Mouse (Mus musculus): ENCODE results near the gene Ttc30a1. TPM values are rescaled to one million over a fixed set of nuclear protein-coding genes. Genes with fewer than 3 reads are reported as not detected.
"Not testable (repeated sequence)": the region's sequence is repeated elsewhere in the genome, so short reads cannot be mapped to it uniquely, and the experiment has no call there.

Ttc30a1 gene
- polyA plus RNA-seq, 1 experiment from 2014 or later, result 7.3 TPM

DNA sequence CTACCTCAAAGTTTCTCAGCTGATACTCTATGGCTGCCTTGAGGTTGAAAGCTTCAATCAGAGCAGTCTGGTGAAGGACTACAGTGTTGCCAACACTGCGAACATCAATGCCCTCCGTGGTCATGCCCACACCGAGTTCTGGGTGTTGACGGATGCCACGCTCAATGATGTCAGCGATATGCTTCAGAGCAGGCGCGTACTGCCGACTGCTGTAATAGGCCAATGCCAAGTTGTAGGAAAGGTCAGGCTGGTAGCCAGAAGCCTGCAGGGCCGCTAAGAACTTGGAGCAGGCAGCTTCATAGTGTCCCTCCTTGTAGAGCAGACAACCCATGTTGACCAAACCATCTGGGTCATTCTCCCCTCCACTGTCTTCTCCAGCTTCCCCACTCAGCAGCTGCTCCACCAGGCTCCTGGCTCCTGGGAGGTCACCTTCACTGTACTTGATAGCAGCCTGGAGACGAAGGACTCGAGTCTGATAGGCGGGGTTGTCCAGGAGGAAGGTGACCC lies 781 bp downstream of the Ttc30a1 start:
- H3K4me2 ChIP-seq, result peak overlapping the region; percentile 65
- not testable (repeated sequence) for H3K9me3 ChIP-seq; H3K4me1 ChIP-seq (replicated peaks); H3K9ac ChIP-seq; ATAC-seq (ENCODE audit: low FRiP score); H3K27ac ChIP-seq; H3K27me3 ChIP-seq; H3K36me3 ChIP-seq
- peak overlapping the region; percentile 46 for H3K4me3 ChIP-seq
- 97% methylated on average over 13 of the region's 13 CpGs for WGBS

DNA sequence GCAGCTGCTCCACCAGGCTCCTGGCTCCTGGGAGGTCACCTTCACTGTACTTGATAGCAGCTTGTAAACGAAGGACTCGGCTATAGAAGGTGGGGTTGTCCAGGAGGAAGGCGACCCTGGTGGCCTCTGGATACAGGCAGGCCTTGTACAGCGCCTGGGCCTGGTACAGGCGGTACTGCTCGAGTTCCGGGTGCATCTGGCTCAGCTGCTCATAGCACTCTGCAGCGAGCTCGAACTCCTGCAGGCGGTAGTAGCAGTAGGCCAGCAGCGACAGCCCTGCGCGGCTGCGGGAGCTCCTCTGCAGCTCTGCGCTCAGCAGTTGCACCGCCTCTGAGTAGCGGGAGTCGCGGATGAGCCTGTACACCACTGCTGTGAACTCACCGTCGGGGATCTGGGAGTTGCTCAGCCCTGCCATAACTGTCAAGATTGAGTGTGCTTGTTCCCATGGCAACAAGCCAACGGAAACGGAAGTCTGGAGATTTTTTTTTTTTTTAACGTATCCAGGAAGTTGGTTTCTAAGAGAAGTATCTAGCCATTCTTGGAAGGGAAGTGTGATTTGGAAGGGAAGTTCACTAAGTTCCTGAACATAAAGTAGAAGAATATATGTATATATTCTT lies 3.9 kb downstream of the Ttc30a1 start, which contains the start of gene Ttc30a2:
TSS of gene Ttc30a2 (minus strand) at position 419 of the 617 bp plus-strand sequence.
- not testable (repeated sequence) for H3K4me1 ChIP-seq (replicated peaks); H3K4me3 ChIP-seq; H3K36me3 ChIP-seq; H3K27ac ChIP-seq; H3K9me3 ChIP-seq; H3K27me3 ChIP-seq; ATAC-seq (ENCODE audit: low FRiP score); H3K9ac ChIP-seq
- peak within 1 kb of the TSS; percentile 32; the same call in 1 of the 2 replicates for H3K4me2 ChIP-seq
- WGBS, result 22% methylated on average over 20 of the region's 24 CpGs

DNA sequence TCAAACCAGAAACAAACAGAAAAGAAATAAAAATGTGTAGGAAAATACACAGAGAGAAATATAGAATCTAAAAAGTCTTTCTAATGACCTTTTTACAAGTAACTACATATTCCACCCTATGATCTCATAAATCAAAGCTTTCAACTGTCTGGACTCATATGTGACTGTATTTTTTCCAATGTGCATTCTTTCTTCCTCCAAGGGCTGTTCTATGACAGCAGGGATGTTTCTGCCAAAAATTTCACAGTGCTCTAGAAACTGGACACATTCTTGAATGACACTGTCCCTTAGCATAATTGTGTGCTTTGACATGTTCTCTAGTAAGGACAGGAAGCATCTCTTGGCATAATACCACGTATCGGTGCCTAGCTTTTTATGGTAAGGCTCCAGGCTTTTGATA lies 5.7 kb downstream of the Ttc30a1 start:
- H3K9me3 ChIP-seq; ATAC-seq (ENCODE audit: low FRiP score); H3K9ac ChIP-seq; H3K27ac ChIP-seq; H3K4me1 ChIP-seq (replicated peaks); H3K27me3 ChIP-seq; H3K4me2 ChIP-seq; H3K36me3 ChIP-seq; H3K4me3 ChIP-seq: not testable (repeated sequence)
- WGBS, result 90% methylated on average over 2 of the region's 2 CpGs

DNA sequence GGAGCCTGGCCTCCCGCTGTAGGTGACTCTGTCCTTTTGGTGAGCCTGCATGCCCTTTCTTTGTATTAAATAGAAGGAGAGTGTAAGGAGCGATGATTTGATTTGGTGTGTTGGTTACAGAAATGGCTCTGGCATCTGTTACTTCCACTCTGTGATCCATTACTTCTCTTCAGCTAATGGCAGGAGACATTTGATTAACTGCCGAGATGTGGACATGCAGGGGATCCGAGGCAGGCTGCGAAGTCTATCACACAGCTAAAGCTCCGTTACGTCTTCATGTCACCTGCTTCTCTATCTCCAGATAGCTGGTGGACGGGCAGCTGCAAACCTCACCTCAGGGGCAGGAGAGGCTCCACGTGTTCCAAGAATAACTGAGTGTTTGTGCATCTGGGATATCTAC lies 7.6 kb downstream of the Ttc30a1 start:
- H3K4me2 ChIP-seq, result no peak overlapping the region
- H3K36me3 ChIP-seq, result no peaks in the 10 kb centered on the region
- H3K27me3 ChIP-seq, result no peaks in the 10 kb centered on the region
- H3K9me3 ChIP-seq, result no peaks in the 10 kb centered on the region
- H3K4me3 ChIP-seq, result no peak overlapping the region
- no peaks in the 10 kb centered on the region for H3K4me1 ChIP-seq (replicated peaks)
- H3K27ac ChIP-seq, result no peak overlapping the region
- H3K9ac ChIP-seq, result no peak overlapping the region
- ATAC-seq (ENCODE audit: low FRiP score), result no peak
- 65% methylated on average over 9 of the region's 9 CpGs for WGBS

DNA sequence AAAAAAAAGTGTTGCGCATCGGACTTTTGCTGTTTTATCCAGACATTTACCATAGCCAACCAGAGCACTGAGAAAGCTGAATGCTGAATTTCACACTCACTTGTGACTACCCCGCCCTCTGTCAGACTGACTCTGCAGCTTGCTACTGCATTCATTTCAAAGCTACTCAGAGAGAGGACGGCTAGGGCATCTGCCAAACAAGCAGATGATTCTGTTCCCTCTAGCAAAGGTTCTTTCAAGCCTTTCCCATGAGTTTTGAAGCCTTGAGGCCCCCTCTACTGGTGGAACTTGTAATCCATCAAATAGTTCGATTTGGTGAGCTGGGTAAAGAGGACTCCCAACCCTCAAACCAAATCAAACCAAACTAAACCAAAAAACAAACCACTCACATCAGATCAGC lies 16.8 kb downstream of the Ttc30a1 start:
- peak; percentile 64 for ATAC-seq (ENCODE audit: low FRiP score)

DNA sequence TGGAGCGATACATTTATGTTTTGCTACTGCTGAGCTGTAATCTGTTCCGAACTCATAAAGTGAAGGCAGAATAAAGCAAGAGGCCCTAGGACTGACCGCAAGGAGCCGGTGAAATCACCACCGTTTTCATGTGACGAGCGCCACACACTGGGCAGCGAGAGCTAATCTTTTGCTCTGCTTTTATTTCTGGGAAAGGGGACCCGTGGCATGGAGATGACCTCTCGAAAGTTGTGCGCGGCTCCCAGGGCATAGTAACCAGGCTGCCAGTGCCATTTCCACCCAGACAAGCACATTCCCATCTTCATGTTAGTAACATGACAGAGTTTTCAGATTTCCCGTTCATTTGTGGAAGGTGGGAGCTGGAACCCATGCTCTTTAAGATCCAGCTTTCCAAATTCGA lies 17.3 kb downstream of the Ttc30a1 start:
- H3K27me3 ChIP-seq, result no peaks in the 10 kb centered on the region
- WGBS, result 16% methylated on average over 14 of the region's 14 CpGs
- no peak overlapping the region for H3K4me3 ChIP-seq
- ATAC-seq (ENCODE audit: low FRiP score), result peak; percentile 57
- no peaks in the 10 kb centered on the region for H3K36me3 ChIP-seq
- H3K9ac ChIP-seq, result 0 out of 2 replicates have a peak overlapping the region, but pooled peaks have one; percentile 46
- peaks cover 22% of the 10 kb centered on the region for H3K4me1 ChIP-seq (replicated peaks)
- no peaks in the 10 kb centered on the region for H3K9me3 ChIP-seq
- peak overlapping the region; percentile 43 for H3K4me2 ChIP-seq
- H3K27ac ChIP-seq, result peak overlapping the region; percentile 23; the same call in 1 of the 2 replicates

More for the DNA sequence above, 16.8 kb downstream of the Ttc30a1 start:
- no peaks in the 10 kb centered on the region for H3K36me3 ChIP-seq
- H3K9me3 ChIP-seq, result no peaks in the 10 kb centered on the region
- H3K4me1 ChIP-seq (replicated peaks), result peaks cover 18% of the 10 kb centered on the region
- no peaks in the 10 kb centered on the region for H3K27me3 ChIP-seq
- H3K4me3 ChIP-seq, result no peak overlapping the region
- 26% methylated on average over 5 of the region's 5 CpGs for WGBS
- H3K4me2 ChIP-seq, result peak overlapping the region; percentile 43
- H3K27ac ChIP-seq, result peak overlapping the region; percentile 23; the same call in 1 of the 2 replicates
- H3K9ac ChIP-seq, result peak overlapping the region; percentile 46; the same call in 1 of the 2 replicates

DNA sequence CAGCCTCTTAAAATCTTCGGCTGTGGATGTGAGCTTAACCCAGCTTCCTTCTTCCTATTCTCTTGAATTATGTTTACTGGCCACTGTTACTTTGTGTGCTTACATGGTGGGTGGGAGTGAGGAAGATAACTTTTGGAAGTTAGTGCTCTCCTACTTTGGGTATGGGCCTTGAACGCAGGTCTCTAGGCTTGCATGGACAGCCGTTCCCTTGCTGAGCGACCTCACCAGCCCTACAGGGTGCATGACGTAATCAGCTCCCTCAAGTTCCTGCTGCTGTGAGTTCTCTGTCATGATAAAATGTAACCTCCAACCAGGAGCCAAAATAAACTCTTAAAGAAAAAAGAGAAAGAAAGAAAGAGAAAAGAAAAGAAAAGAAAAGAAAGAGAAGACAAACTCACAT lies 17.7 kb downstream of the Ttc30a1 start:
- Histone ChIP-seq H3K4me1 (replicated peaks) (peaks cover 27% of the 10 kb centered on the region), H3K27ac (no peak overlapping the region), H3K9ac (no peak overlapping the region), H3K4me3 (no peak overlapping the region), H3K36me3 (no peaks in the 10 kb centered on the region), H3K4me2 (peak overlapping the region; percentile 43; the same call in 1 of the 2 replicates), H3K9me3 (no peaks in the 10 kb centered on the region), H3K27me3 (no peaks in the 10 kb centered on the region)
- WGBS, result 77% methylated on average over 5 of the region's 5 CpGs
- ATAC-seq (ENCODE audit: low FRiP score), result no peak

DNA sequence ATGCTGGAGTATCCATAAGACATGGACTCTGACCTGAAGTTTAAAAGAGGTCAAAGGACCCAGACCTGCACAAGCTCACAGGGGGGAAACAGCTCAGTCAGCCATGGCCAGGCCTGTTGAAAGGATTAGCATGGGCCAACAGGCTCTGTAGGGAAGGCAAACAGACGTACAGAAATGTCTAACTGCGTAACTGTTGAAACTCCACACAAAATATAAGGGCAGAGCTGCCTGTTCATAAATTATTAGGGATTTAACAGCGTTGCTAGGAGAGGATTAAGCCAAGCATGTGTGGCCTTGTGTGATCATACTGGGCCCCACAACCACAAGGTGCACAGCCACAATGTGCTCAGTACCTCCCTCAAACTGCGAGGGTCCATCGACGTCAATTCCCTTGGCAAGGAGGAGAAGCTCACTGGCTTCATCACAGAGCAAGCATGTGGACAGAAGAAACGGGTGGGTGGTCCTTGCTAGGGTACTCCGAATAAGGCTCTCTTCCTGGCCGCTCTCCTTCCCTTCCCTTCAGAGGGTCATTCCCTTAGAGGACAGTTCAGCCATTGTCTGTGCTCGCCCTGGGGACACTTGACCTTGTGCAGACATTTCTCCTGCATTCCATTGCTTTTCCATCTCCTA lies 18.4 kb downstream of the Ttc30a1 start:
- Histone ChIP-seq H3K9ac (no peak overlapping the region), H3K36me3 (no peaks in the 10 kb centered on the region), H3K4me2 (no peak overlapping the region), H3K4me3 (no peak overlapping the region), H3K4me1 (replicated peaks) (peaks cover 31% of the 10 kb centered on the region), H3K27ac (no peak overlapping the region), H3K9me3 (no peaks in the 10 kb centered on the region), H3K27me3 (no peaks in the 10 kb centered on the region)
- ATAC-seq (ENCODE audit: low FRiP score), result no peak
- WGBS, result 74% methylated on average over 10 of the region's 10 CpGs

DNA sequence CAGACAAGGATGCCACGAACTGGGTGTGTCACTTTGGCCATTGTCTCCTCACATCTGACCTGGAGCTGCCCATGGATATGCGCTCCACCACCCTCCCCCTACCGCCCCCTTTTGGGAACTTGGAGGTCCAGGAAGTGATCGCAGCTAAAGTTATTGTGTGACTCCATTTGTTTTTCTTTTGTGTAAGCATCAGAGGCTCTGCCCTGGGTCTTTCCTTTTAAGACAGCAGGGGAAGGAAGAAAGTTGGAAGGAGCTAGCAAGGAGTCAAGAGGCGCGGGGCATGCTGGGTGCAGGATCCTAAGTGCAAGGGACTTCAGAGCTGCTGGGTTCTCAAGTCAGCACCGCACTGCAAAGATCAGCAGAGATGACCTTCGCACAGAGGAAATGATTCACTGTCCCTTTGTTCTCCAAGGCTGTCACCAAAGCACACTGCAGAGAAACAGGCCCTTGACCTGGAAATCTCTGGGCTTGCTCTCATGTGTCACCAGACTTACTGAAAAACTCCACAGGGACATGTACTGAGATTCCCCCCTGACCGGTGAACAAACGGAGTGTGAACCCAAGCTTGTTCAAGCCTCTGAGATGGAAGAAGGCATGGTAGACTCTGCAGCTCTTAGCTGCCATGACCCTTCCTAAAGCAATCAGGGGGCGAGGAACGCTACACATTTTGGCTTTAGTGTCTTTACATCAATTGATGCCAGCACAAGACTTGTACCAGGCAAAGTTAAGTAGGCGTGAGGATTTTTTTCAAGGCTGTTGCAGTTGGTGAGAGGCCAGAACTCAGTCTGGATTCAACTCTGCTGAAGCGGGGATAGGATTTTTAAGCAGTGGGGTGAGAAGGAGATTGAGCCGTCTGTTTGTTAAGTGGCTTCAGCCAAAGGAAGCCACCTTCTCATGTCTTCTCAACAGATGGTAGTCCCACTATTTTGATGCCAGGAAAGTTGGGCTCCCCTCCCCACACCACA lies 21.1 kb downstream of the Ttc30a1 start:
- Histone ChIP-seq H3K9me3 (no peaks in the 10 kb centered on the region), H3K4me2 (peak overlapping the region; percentile 29), H3K9ac (no peak overlapping the region), H3K4me3 (no peak overlapping the region), H3K27me3 (no peaks in the 10 kb centered on the region), H3K27ac (peak overlapping the region; percentile 69), H3K36me3 (no peaks in the 10 kb centered on the region), H3K4me1 (replicated peaks) (peaks cover 32% of the 10 kb centered on the region)
- 51% methylated on average over 15 of the region's 15 CpGs for WGBS
- no peak for ATAC-seq (ENCODE audit: low FRiP score)

DNA sequence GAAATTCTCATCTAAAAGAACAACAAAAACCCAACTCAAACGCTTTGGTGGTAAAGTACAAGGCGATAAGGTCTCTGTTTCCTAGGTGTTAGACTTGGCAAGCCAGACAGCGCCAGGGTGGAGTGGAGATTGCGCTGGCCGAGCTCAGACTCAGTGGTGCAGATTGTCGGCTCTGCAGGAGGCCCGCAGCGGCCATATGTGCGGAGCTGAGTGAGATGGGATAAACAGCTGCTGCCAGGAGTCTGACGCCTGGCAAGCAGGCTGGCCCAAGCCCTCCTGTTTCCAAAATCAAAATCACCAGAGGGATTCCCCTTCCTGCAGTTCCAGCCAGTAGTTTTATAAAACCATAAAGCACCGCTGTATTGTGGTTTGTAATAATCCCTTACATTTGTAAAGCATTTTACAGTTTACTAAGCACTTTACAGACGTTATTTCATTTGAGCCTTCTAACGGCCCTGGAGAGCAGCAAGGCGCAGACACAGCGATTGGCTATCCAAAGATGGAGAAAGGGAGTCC lies 21.9 kb downstream of the Ttc30a1 start:
- peaks cover 30% of the 10 kb centered on the region for H3K4me1 ChIP-seq (replicated peaks)
- H3K27ac ChIP-seq, result peak overlapping the region; percentile 69
- no peaks in the 10 kb centered on the region for H3K36me3 ChIP-seq
- H3K27me3 ChIP-seq, result no peaks in the 10 kb centered on the region
- peak overlapping the region; percentile 29 for H3K4me2 ChIP-seq
- H3K9me3 ChIP-seq, result no peaks in the 10 kb centered on the region
- peak overlapping the region; percentile 40; the same call in 1 of the 2 replicates for H3K9ac ChIP-seq
- peak; percentile 75; the same call in 1 of the 2 replicates for ATAC-seq (ENCODE audit: low FRiP score)
- peak overlapping the region; percentile 4; the same call in 1 of the 2 replicates for H3K4me3 ChIP-seq
- WGBS, result 9% methylated on average over 15 of the region's 15 CpGs

DNA sequence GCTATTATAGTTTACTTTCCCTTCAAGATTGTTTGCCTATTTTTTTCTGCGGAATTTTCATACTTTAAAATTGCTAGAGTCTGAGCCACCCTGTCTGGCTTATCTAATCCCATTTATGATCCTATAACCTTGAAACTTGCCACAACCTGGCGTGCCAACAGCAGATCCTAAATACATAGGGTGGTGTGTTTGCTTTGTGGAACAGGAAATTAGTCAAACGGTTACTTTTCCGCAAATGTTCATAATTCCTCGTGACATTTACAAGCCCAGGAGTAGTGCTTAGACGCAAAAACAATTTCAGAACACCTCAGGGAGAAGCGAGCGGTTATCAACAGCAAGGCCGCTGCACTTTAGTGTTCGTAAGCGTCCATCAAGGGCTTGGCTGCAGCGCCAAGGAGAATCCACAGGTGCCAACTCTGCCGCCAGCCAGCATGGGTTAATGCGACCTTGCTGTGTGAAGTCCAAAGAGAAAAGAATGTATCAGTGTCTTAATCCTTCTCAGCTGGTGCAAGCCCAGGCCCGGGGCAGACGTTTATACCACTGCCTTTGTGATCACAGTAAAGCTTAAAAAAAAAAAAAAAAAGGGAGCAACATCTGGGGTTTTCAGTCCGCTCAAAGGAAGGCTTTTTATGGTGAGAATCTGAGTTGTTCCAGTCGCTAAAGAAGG lies 22.5 kb downstream of the Ttc30a1 start:
- no peak for ATAC-seq (ENCODE audit: low FRiP score)
- H3K27ac ChIP-seq, result peak overlapping the region; percentile 69

More for the DNA sequence above, 22.5 kb downstream of the Ttc30a1 start:
- no peaks in the 10 kb centered on the region for H3K9me3 ChIP-seq
- 0 out of 2 replicates have a peak overlapping the region, but pooled peaks have one; percentile 4 for H3K4me3 ChIP-seq
- H3K36me3 ChIP-seq, result no peaks in the 10 kb centered on the region
- peak overlapping the region; percentile 40; the same call in 1 of the 2 replicates for H3K9ac ChIP-seq
- WGBS, result 38% methylated on average over 18 of the region's 18 CpGs
- peaks cover 24% of the 10 kb centered on the region for H3K4me1 ChIP-seq (replicated peaks)
- no peaks in the 10 kb centered on the region for H3K27me3 ChIP-seq
- H3K4me2 ChIP-seq, result peak overlapping the region; percentile 29
